Mouse (Mus musculus) midbrain, embryonic 11.5 days (tissue): ENCODE results near the gene Sh3gl2. TPM values are rescaled to one million over a fixed set of nuclear protein-coding genes. Genes with fewer than 3 reads are reported as not detected.
A peak's percentile ranks its signal among the peaks of the same experiment; 100 is the strongest.

Source experiments
- ATAC-seq: fragments of 200-750 bp; cut with Nextera tagmentation; 2 replicates; pipeline ENCODE4 v1.8.0; 2017; ENCODE audit warnings: moderate TSS enrichment, moderate library complexity; ENCODE audit not compliant: low FRiP score
- DNase-seq: peaks from one replicate; pipeline ENCODE4 v3.0.0; 2015; ENCODE audit warnings: low spot score; ENCODE audit errors: missing footprints
- H3K27ac ChIP-seq: fragments of 300-500 bp; sonication (generic); 2 replicates; pipeline ENCODE4 v1.5.1; 2014; ENCODE audit warnings: low read depth, low read length
- H3K27me3 ChIP-seq: fragments of 300-500 bp; sonication (generic); 2 replicates; pipeline ENCODE4 v1.6.1; 2014; ENCODE audit warnings: mild to moderate bottlenecking, low read length, moderate library complexity, mixed read lengths; ENCODE audit not compliant: control insufficient read depth, insufficient read depth
- H3K36me3 ChIP-seq: fragments of 300-500 bp; sonication (generic); 2 replicates; pipeline ENCODE4 v1.6.1; 2014; ENCODE audit warnings: mild to moderate bottlenecking, low read length, moderate library complexity, mixed read lengths; ENCODE audit not compliant: control insufficient read depth, insufficient read depth
- H3K4me1 ChIP-seq: fragments of 300-500 bp; sonication (generic); 2 replicates; pipeline ENCODE4 v1.6.1; 2014; ENCODE audit warnings: low read length; ENCODE audit not compliant: control insufficient read depth, insufficient read depth
- H3K4me2 ChIP-seq: fragments of 300-500 bp; sonication (generic); 2 replicates; pipeline ENCODE4 v1.6.1; 2014; ENCODE audit warnings: mild to moderate bottlenecking, moderate library complexity
- H3K4me3 ChIP-seq: fragments of 300-500 bp; sonication (generic); 2 replicates; pipeline ENCODE4 v1.5.1; 2014; ENCODE audit warnings: low read depth, low read length
- H3K9ac ChIP-seq: fragments of 300-500 bp; sonication (generic); 2 replicates; pipeline ENCODE4 v1.6.1; 2014; ENCODE audit warnings: low read length
- H3K9me3 ChIP-seq: fragments of 300-500 bp; sonication (generic); 2 replicates; pipeline ENCODE4 v1.6.1; 2016; ENCODE audit warnings: low read length; ENCODE audit not compliant: control insufficient read depth
- WGBS: fragments of 180-500 bp; shearing (Covaris S2); extraction: QIAGEN DNeasy Blood & Tissue Kit; methylation state at CpG from one replicate; pipeline ENCODE4 v1.1.7; 2014; 5-methylcytosine and 5-hydroxymethylcytosine counted together
- polyA plus RNA-seq: library from polyadenylated mRNA; unstranded; fragments of >200 nt; fragmentation: Nextera tagmentation; extraction: Ambion mirVana; gene quantifications from 2 replicates; pipeline ENCODE4 v1.2.1, GENCODE M21; 2014

Sh3gl2 gene
- polyA plus RNA-seq, 1 experiment from 2014 or later: 8.4 TPM

- Histone ChIP-seq H3K4me3 (no peak overlapping the region), H3K4me2 (no peak overlapping the region), H3K9ac (no peak overlapping the region), H3K4me1 (no peaks in the 10 kb centered on the region), H3K36me3 (no peaks in the 10 kb centered on the region), H3K9me3 (no peaks in the 10 kb centered on the region), H3K27me3 (no peaks in the 10 kb centered on the region), H3K27ac (no peak overlapping the region)
- WGBS: 90% methylated on average over 4 of the region's 4 CpGs
- DNase-seq (no peak), ATAC-seq (no peak)
These were observed 158.3 kb downstream of the Sh3gl2 start for GRCm38 (mm10) chr4:85363205-85363604.

- Histone ChIP-seq H3K4me2 (no peak overlapping the region), H3K4me1 (no peaks in the 10 kb centered on the region), H3K4me3 (no peak overlapping the region), H3K9ac (no peak overlapping the region), H3K27me3 (no peaks in the 10 kb centered on the region), H3K9me3 (no peaks in the 10 kb centered on the region), H3K27ac (no peak overlapping the region), H3K36me3 (no peaks in the 10 kb centered on the region)
- ATAC-seq (no peak), DNase-seq (no peak)
- 51% methylated on average over 6 of the region's 6 CpGs for WGBS
These were observed 166.1 kb downstream of the Sh3gl2 start for GRCm38 (mm10) chr4:85371036-85371435.

- 81% methylated on average over 4 of the region's 4 CpGs for WGBS
- Histone ChIP-seq H3K9me3 (no peaks in the 10 kb centered on the region), H3K9ac (no peak overlapping the region), H3K27me3 (no peaks in the 10 kb centered on the region), H3K36me3 (no peaks in the 10 kb centered on the region), H3K4me2 (no peak overlapping the region), H3K27ac (no peak overlapping the region), H3K4me1 (no peaks in the 10 kb centered on the region), H3K4me3 (no peak overlapping the region)
- ATAC-seq (no peak), DNase-seq (no peak)
These were observed 169.9 kb downstream of the Sh3gl2 start for GRCm38 (mm10) chr4:85374801-85375200.

GRCm38 (mm10) chr4:85376187-85376586 lies 171.3 kb downstream of the Sh3gl2 start:
- H3K27me3 ChIP-seq: no peaks in the 10 kb centered on the region
- no peaks in the 10 kb centered on the region for H3K36me3 ChIP-seq
- H3K27ac ChIP-seq: no peak overlapping the region
- no peak overlapping the region for H3K4me3 ChIP-seq
- no peaks in the 10 kb centered on the region for H3K4me1 ChIP-seq
- 89% methylated on average over 6 of the region's 6 CpGs for WGBS
- no peak overlapping the region for H3K4me2 ChIP-seq
- ATAC-seq (no peak), DNase-seq (no peak)
- no peak overlapping the region for H3K9ac ChIP-seq
- no peaks in the 10 kb centered on the region for H3K9me3 ChIP-seq

- Histone ChIP-seq H3K4me2 (no peak overlapping the region), H3K4me3 (no peak overlapping the region), H3K9ac (no peak overlapping the region), H3K27me3 (no peaks in the 10 kb centered on the region), H3K36me3 (no peaks in the 10 kb centered on the region), H3K9me3 (no peaks in the 10 kb centered on the region), H3K27ac (no peak overlapping the region), H3K4me1 (no peaks in the 10 kb centered on the region)
- no peak for ATAC-seq
- no peak for DNase-seq
- WGBS: 97% methylated on average over 5 of the region's 5 CpGs
These were observed 171.7 kb downstream of the Sh3gl2 start for GRCm38 (mm10) chr4:85376610-85377009.

- ATAC-seq (no peak), DNase-seq (no peak)
- H3K27ac ChIP-seq: no peak overlapping the region
- H3K27me3 ChIP-seq: no peaks in the 10 kb centered on the region
- 84% methylated on average over 5 of the region's 5 CpGs for WGBS
- no peaks in the 10 kb centered on the region for H3K36me3 ChIP-seq
- no peak overlapping the region for H3K4me3 ChIP-seq
- no peak overlapping the region for H3K4me2 ChIP-seq
- no peak overlapping the region for H3K9ac ChIP-seq
- no peaks in the 10 kb centered on the region for H3K4me1 ChIP-seq
- no peaks in the 10 kb centered on the region for H3K9me3 ChIP-seq
These were observed 180.3 kb downstream of the Sh3gl2 start for GRCm38 (mm10) chr4:85385241-85385640.

- no peaks in the 10 kb centered on the region for H3K9me3 ChIP-seq
- H3K4me1 ChIP-seq: no peaks in the 10 kb centered on the region
- no peak overlapping the region for H3K27ac ChIP-seq
- H3K4me3 ChIP-seq: no peak overlapping the region
- 90% methylated on average over 6 of the region's 6 CpGs for WGBS
- H3K27me3 ChIP-seq: no peaks in the 10 kb centered on the region
- no peak overlapping the region for H3K9ac ChIP-seq
- DNase-seq (no peak), ATAC-seq (no peak)
- no peaks in the 10 kb centered on the region for H3K36me3 ChIP-seq
- no peak overlapping the region for H3K4me2 ChIP-seq
These were observed 182.8 kb downstream of the Sh3gl2 start for GRCm38 (mm10) chr4:85387676-85388075.

GRCm38 (mm10) chr4:85391795-85392194 lies 186.9 kb downstream of the Sh3gl2 start:
- 94% methylated on average over 1 of the region's 1 CpGs for WGBS
- Histone ChIP-seq H3K9ac (no peak overlapping the region), H3K9me3 (no peaks in the 10 kb centered on the region), H3K27ac (no peak overlapping the region), H3K27me3 (no peaks in the 10 kb centered on the region), H3K4me3 (no peak overlapping the region), H3K4me1 (no peaks in the 10 kb centered on the region), H3K4me2 (no peak overlapping the region), H3K36me3 (no peaks in the 10 kb centered on the region)
- DNase-seq (peak; percentile 84), ATAC-seq (no peak)

- H3K4me1 ChIP-seq: peaks cover 2% of the 10 kb centered on the region; the same call in 1 of the 2 replicates
- WGBS: 50% methylated on average over 8 of the region's 8 CpGs
- no peak overlapping the region for H3K4me2 ChIP-seq
- H3K27me3 ChIP-seq: no peaks in the 10 kb centered on the region
- H3K4me3 ChIP-seq: no peak overlapping the region
- H3K9me3 ChIP-seq: no peaks in the 10 kb centered on the region
- no peak overlapping the region for H3K27ac ChIP-seq
- H3K9ac ChIP-seq: no peak overlapping the region
- no peaks in the 10 kb centered on the region for H3K36me3 ChIP-seq
- ATAC-seq (no peak), DNase-seq (no peak)
These were observed 193.8 kb downstream of the Sh3gl2 start for GRCm38 (mm10) chr4:85398765-85399164.

- Histone ChIP-seq H3K9me3 (no peaks in the 10 kb centered on the region), H3K27ac (no peak overlapping the region), H3K4me2 (no peak overlapping the region), H3K36me3 (no peaks in the 10 kb centered on the region), H3K27me3 (no peaks in the 10 kb centered on the region), H3K4me3 (no peak overlapping the region), H3K9ac (no peak overlapping the region), H3K4me1 (peaks cover 2% of the 10 kb centered on the region; the same call in 1 of the 2 replicates)
- DNase-seq (peak; percentile 93), ATAC-seq (no peak)
- 52% methylated on average over 4 of the region's 4 CpGs for WGBS
These were observed 197.9 kb downstream of the Sh3gl2 start for GRCm38 (mm10) chr4:85402823-85403222.
